Mouse (Mus musculus): ENCODE results near the gene Foxc2. TPM values are rescaled to one million over a fixed set of nuclear protein-coding genes. Genes with fewer than 3 reads are reported as not detected.

The Foxc2 gene
- 10 to 100 TPM in 1 of 2 experiments, 1 to 10 TPM in 1; 7.0 to 15.6 TPM for polyA plus RNA-seq (2012; fragmentation: generic; extraction: Trizol)

GRCm38 (mm10) chr8:121115948-121116347 is at the start of gene Foxc2:
TSS of gene Foxc2 (plus strand) at chr8:121116171.

GRCm38 (mm10) chr8:121084210-121084951 is 31.6 kb upstream of the Foxc2 start, which contains the start of gene Foxf1:
TSS of gene Foxf1 (plus strand) at chr8:121084386.

GRCm38 (mm10) chr8:121107668-121108656 is 8.0 kb upstream of the Foxc2 start, which contains the start of gene Mthfsd:
TSS of gene Mthfsd (minus strand) at chr8:121108392.

GRCm38 (mm10) chr8:121127756-121128375 is 11.9 kb downstream of the Foxc2 start, which contains the start of gene Foxl1:
TSS of gene Foxl1 (plus strand) at chr8:121127940.

Other genes with a start within 250 kb of the Foxc2 start
- gene Foxf1, start 31.8 kb upstream of the Foxc2 start, polyA plus RNA-seq (2012; fragmentation: generic; extraction: Trizol) = 1 to 10 TPM in 1 of 2 experiments, under 1 TPM in 1; 0.12 to 2.8 TPM
- 10 to 100 TPM; 33.2 to 35.1 TPM for gene Mthfsd, start 7.8 kb upstream of the Foxc2 start, polyA plus RNA-seq (2012; fragmentation: generic; extraction: Trizol)
- 1 to 10 TPM in 1 of 2 experiments, under 1 TPM in 1; 0.77 to 1.3 TPM for gene Foxl1, start 11.8 kb downstream of the Foxc2 start, polyA plus RNA-seq (2012; fragmentation: generic; extraction: Trizol)

All from C3H10T1/2 (cell line).